Mouse (Mus musculus) granulocyte monocyte progenitor cell, adult 5-6 weeks (primary cell): ENCODE measurements around the gene Myo18a. TPM values are rescaled to one million over a fixed set of nuclear protein-coding genes. Genes with fewer than 3 reads are reported as not detected.

Source experiments
- ATAC-seq: replicated peaks from 2 replicates; pipeline ENCODE4 v1.8.0; 2016; ENCODE audit warnings: mild to moderate bottlenecking, moderate TSS enrichment, inconsistent platforms; ENCODE audit not compliant: poor library complexity, severe bottlenecking
- total RNA-seq, 2 experiments: library from RNA; stranded (forward) in 1 of 2; stranded (reverse) in 1 of 2; fragments of 200-712, 200-1000 nt in 1 of 2; fragments of >200 nt in 1 of 2; fragmentation: Nextera tagmentation in 1 of 2; gene quantifications; 2 replicates each; pipeline ENCODE4 v1.2.3; 2014 to 2017

Myo18a gene
- total RNA-seq, 2 experiments from 2014 or later: 49.3 to 66.5 TPM

DNA sequence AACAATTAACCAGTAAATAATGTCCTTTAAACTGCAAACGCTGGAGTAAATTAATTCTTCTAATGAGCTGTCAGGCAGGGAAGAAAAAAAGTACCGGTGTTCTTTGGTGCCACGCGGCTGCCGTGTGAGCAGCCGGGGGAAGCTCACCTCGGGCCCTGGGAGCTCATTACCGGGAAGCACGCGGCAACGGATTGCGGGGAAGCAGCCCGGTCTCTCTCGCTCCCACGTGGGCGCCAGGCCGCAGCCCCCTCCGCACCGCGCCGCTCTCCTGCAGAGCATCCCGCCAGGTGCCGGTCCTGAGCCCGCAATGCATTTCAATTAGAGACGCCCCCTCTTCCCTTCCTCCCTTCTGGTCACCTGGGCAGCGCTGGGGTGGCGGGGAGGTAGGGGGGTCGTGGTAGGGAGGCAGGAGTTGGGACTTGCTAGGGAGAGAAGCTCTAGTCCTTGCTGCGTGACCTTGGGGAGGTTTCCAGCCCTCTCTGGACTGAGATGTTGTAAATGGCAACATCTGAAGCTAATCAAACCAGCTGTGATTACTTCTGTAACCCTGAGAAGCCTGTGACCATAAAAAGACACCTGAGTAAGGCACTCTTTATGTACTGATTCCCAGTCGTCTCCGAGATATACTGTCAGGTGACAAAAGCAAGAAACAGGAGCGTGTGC, 151.7 kb downstream of the Myo18a start:
- ATAC-seq: no peak

Other genes starting within 250 kb of the Myo18a start
- gene Abhd15, start 248.1 kb upstream of the Myo18a start, total RNA-seq (2014; fragmentation: Nextera tagmentation): 3.4 and 9.6 TPM in 2 replicates
- 2.6 and 3.6 TPM in 2 replicates for gene Abhd15, start 248.1 kb upstream of the Myo18a start, total RNA-seq (2017)
- 2.5 and 3.3 TPM in 2 replicates for gene Trp53i13, start 247.3 kb upstream of the Myo18a start, total RNA-seq (2014; fragmentation: Nextera tagmentation)
- gene Trp53i13, start 247.3 kb upstream of the Myo18a start, total RNA-seq (2017): 1.8 and 2.8 TPM in 2 replicates
- gene Gm10392, start 244.0 kb upstream of the Myo18a start, total RNA-seq (2014; fragmentation: Nextera tagmentation): not detected in 2 replicates
- gene Gm10392, start 244.0 kb upstream of the Myo18a start, total RNA-seq (2017): 0.52 TPM in 1 of 2 replicates, not detected in the other
- 22.9 and 23.6 TPM in 2 replicates for gene Taok1, start 155.4 kb upstream of the Myo18a start, total RNA-seq (2014; fragmentation: Nextera tagmentation)
- gene Taok1, start 155.4 kb upstream of the Myo18a start, total RNA-seq (2017): 30.2 and 36.7 TPM in 2 replicates
- 60.5 and 62.3 TPM in 2 replicates for gene Nufip2, start 77.1 kb upstream of the Myo18a start, total RNA-seq (2014; fragmentation: Nextera tagmentation)
- gene Nufip2, start 77.1 kb upstream of the Myo18a start, total RNA-seq (2017): 89.1 and 93.7 TPM in 2 replicates
- not detected in 2 replicates for gene Cryba1, start 38.0 kb upstream of the Myo18a start, total RNA-seq (2014; fragmentation: Nextera tagmentation)
- gene Cryba1, start 38.0 kb upstream of the Myo18a start, total RNA-seq (2017): not detected in 2 replicates
- gene Gm10277, start 24.5 kb downstream of the Myo18a start, total RNA-seq (2014; fragmentation: Nextera tagmentation): not detected in 2 replicates
- gene Gm10277, start 24.5 kb downstream of the Myo18a start, total RNA-seq (2017): 1.0 TPM in 1 of 2 replicates, not detected in the other
- gene Pipox, start 130.8 kb downstream of the Myo18a start, total RNA-seq (2014; fragmentation: Nextera tagmentation): not detected in 2 replicates
- gene Pipox, start 130.8 kb downstream of the Myo18a start, total RNA-seq (2017): 0.39 and 0.77 TPM in 2 replicates
- not detected in 2 replicates for gene Sez6, start 167.6 kb downstream of the Myo18a start, total RNA-seq (2014; fragmentation: Nextera tagmentation)
- not detected in 2 replicates for gene Sez6, start 167.6 kb downstream of the Myo18a start, total RNA-seq (2017)
- gene Phf12, start 219.5 kb downstream of the Myo18a start, total RNA-seq (2014; fragmentation: Nextera tagmentation): 55.7 and 57.7 TPM in 2 replicates
- gene Phf12, start 219.5 kb downstream of the Myo18a start, total RNA-seq (2017): 16.2 and 28.2 TPM in 2 replicates